Mouse (Mus musculus) adrenal gland, adult 2 months (tissue): Measurements from ENCODE around the gene Lix1l. TPM values are rescaled to one million over a fixed set of nuclear protein-coding genes. Genes with fewer than 3 reads are reported as not detected.
"Not testable (repeated sequence)": the region's sequence is repeated elsewhere in the genome, so short reads cannot be mapped to it uniquely, and the experiment has no call there.

ENCODE experiments used
- DNase-seq: peaks from one replicate; pipeline ENCODE4 v3.0.0; 2021
- polyA plus RNA-seq: library from polyadenylated mRNA; depleted of rRNA; stranded (reverse); fragments of >200 nt; gene quantifications from 2 replicates; pipeline ENCODE4 v1.2.3, GENCODE M21; 2012
- total RNA-seq, 2 experiments: library from RNA; stranded (reverse); gene quantifications; 2 replicates each; pipeline ENCODE4 v1.2.3; 2021

The Lix1l gene
- total and polyA plus RNA-seq, 3 experiments = 21.1 to 46.4 (median 31.2) TPM

DNA sequence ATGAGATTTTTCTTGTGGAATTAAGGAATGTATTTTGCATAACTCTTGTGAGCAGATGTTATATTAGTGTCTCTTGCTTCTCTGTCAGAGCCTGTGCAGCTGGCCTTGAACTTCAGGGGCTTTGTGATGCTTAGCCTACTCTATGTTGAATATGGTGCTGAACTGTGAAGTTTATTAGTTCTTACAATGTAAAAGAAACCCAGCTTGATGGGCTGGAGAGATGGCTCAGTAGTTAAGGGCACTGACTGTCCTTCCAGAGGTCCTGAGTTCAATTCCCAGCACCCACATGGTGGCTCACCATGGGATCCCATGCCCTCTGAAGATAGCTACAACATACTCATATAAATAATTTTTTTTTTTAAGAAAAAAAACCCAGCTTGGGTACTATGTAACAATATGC is 31.1 kb downstream of the Lix1l start:
- no peak for DNase-seq

GRCm38 (mm10) chr3:96634015-96634414 is 33.1 kb downstream of the Lix1l start:
- no peak for DNase-seq

GRCm38 (mm10) chr3:96634928-96635879 is 34.3 kb downstream of the Lix1l start, which contains the start of the genes Pex11b and Gm42957:
Gene Pex11b (plus strand): TSS chr3:96635376.
Gene Gm42957 (plus strand): TSS chr3:96635474.
- peak; percentile 97 for DNase-seq

GRCm38 (mm10) chr3:96635906-96636305 is 35.0 kb downstream of the Lix1l start:
- DNase-seq = no peak

DNA sequence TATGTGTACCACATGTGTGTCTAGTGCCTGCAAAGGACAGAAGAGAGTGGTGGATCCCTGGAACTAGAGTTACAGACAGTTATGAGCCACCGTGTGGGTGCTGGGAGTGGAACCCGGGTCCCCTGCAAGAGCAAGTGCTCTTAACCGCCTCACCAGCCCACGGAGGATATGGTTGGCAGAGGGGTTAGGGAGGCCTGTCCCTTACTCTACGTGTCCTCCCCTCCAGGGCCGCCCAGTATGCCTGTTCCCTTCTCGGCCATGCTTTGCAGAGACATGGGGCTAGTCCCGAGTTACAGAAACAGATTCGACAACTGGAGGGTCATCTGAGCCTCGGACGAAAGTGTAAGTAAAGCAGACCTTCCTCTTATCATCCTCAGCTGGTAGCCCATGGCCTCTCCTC is 35.5 kb downstream of the Lix1l start:
- DNase-seq = no peak

- peak; percentile 68 for DNase-seq
Observed at GRCm38 (mm10) chr3:96639219-96639618, 38.3 kb downstream of the Lix1l start.

DNA sequence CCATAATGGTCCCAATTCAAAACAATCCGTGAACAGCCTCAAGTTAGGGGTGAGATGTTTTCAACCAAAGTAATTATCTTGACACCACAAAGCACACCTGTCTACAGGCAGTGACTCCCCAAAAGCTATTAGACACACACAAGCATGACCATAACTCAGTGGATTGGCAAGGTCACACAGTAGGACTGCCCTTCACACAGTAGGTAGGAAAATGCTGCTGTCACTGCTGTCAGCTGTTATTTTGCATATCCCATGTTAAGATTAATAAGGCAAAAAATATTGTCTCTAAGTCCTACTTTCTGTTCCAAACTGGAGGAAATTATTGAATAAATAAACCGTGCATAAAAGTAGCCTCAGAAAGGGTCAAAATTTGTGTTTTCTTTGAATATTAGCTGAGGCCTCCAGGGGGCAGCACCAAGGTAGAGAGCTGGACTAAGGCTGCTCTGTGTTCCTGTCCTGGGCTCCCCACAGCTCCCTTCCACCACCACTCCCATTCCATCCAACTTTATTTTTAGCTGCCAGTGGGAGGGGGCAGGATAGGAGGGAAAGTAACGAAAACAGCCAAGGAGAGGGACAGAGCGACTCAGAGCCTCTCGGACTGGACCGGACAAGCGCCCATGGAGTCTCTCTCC is 44.2 kb downstream of the Lix1l start, which contains the start of gene Itga10:
Gene Itga10, plus strand, starts transcription at position 567 of the 632 bp plus-strand sequence.
- peak; percentile 25 for DNase-seq

DNA sequence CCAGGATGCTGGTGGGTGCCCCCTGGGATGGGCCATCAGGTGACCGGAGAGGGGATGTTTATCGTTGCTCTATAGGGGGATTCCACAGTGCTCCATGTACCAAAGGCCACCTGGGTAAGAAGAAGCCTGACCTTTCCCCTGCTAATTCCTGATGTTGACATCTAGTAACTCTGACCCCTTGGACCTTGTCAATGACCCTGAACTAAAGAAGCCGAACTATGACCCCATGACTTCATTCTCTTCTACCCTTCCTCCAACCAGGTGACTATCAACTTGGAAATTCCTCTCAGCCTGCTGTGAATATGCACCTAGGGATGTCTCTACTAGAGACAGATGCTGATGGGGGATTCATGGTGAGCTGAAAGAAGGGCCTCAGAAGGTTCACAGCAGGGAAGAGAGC is 46.4 kb downstream of the Lix1l start:
- no peak for DNase-seq

DNA sequence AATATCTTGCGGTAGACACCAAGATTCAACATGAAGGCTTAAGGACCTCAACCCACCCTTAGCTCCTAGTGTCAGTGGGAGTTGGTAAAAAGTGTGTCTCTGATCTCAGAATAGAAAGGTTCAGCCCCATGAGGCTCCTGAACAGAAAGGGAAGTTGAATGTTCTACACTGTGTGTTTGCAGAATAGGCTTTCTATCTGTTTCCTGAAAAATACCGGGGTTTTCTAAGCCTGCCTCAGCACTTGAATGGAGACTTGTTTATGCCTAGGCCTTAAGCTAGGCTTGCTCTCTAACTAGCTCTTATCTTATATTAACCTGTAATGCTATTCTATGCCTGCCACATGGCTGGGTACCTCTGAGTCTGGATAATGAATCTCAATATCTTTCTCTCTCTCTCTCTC is 60.0 kb downstream of the Lix1l start:
- no peak for DNase-seq

GRCm38 (mm10) chr3:96662731-96663316 is 61.9 kb downstream of the Lix1l start:
- no peak for DNase-seq

GRCm38 (mm10) chr3:96663432-96664239 is 62.7 kb downstream of the Lix1l start:
- DNase-seq = peak; percentile 85

- DNase-seq = not testable (repeated sequence)
Observed at GRCm38 (mm10) chr3:96665732-96666363, 64.9 kb downstream of the Lix1l start.

DNA sequence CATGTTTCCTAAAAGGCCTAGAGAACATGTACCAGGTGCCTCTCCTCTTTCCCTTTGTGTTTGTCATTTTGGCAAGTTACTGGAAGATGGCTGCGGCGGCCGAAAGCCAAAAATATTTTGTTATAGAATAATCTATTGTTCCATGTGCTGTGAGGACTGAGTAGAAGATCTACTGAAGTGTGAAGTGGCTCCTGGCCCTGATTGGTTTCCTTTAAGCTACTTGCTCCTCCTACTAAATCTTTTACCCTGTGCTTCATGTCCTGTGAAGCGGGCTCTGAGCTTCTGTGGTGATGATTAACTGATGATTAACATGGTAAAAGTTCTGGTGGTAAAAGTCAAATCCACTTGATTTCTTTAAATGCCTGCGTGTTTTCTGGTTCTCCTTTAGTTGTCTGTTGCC is 66.0 kb downstream of the Lix1l start:
- no peak for DNase-seq

GRCm38 (mm10) chr3:96667316-96667715 is 66.4 kb downstream of the Lix1l start:
- DNase-seq = peak; percentile 53

GRCm38 (mm10) chr3:96668424-96669067 is 67.6 kb downstream of the Lix1l start:
- no peak for DNase-seq

GRCm38 (mm10) chr3:96669727-96670468 is 68.9 kb downstream of the Lix1l start, which contains the start of gene Ankrd35:
Gene Ankrd35 (plus strand): TSS chr3:96670131.
- peak; percentile 90 for DNase-seq

- DNase-seq = no peak
Observed at GRCm38 (mm10) chr3:96671519-96671918, 70.6 kb downstream of the Lix1l start.

DNA sequence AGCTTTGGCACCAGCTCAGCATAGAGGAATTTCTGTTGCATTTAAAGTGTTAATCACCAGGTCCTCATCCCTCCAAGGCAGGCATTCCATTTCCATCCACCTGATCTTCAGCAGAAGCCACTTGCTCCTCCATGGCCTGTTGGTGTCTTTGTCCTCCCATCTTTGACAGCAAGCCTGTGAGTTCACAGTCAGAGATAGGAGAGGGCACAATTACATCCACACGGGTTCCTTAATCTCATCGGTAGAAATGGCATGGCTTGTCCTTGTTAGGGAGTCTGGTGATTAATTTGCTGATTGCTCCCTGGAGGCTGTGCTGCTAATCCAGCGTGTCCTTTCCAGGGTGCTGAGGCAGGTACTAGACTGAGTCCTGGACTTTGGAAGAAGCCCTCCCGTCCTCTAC is 72.6 kb downstream of the Lix1l start:
- DNase-seq = no peak

DNA sequence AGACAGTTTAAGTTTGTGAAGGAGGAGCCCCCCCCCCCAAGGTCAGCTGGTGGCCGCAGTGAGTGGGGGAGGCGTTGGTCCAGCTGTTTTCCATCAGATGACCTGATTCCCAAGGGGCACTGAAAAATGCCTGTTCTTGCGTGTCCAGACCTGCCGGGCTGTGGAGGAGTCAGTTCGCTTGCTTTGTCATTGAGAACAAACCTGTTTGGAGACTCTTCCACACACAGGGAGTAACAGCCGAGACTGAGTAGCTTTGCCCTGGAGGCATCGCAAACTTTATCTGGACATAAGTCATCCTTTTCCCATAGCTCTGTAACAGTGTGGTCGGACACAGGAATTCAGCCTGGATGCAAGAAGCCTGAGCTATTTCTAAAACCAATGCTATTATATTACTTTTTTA is 73.5 kb downstream of the Lix1l start:
- no peak for DNase-seq

DNA sequence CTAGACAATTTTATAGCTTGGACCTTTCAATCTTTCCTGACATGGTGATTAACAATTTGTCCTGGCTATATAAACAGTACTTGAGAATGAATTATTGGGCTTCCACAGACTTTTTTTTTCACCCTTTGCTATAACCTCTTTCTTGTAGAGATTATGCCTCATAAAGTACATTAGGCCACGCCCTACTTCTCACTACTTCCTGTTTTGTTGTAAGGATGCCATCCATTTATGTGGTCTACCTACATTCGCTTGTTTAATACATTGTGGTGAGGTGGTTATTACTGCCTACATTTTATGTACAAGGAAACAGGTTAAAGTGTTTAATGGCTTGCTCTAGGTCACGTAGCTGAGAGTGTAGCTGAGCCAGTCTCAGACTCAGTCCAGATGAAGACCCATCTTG is 74.2 kb downstream of the Lix1l start:
- no peak for DNase-seq
